Mouse (Mus musculus): ENCODE results near the gene Neurod4. TPM values are rescaled to one million over a fixed set of nuclear protein-coding genes. Genes with fewer than 3 reads are reported as not detected.

The Neurod4 gene
- total RNA-seq, 2 experiments from 2014 or later, result 0.27 to 0.30 TPM

DNA sequence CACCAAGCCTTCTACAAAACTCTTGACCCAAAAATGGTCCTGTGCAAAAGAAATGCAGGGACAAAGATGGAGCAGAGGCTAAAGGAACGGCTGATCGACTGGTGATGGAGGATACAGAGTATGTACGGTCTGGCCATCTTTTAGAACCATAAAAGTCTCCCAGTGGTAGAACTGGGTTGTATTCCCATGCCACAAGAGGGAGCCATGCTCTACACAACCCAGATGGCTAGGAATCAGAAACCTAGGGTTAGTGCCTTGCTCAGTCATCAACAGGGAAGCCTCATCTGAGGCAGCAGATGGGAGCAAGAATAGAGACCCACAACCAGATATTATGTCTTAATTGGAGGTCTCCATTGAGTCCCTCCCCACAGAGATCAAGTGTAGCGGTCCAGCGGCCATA is 50.5 kb downstream of the Neurod4 start:
- no peak overlapping the region for H3K27ac ChIP-seq
- H3K4me3 ChIP-seq, result no peak overlapping the region
- intact Hi-C loops (cut with DNase I), result no loop called here
- peak; percentile 27; the same call in 1 of the 2 replicates for TF ChIP-seq CTCF (IDR thresholded peaks at IDR 0.05)
- DNase-seq (ENCODE audit: extremely low spot score in 1 of 2, low spot score in 2 of 2), result no peak

DNA sequence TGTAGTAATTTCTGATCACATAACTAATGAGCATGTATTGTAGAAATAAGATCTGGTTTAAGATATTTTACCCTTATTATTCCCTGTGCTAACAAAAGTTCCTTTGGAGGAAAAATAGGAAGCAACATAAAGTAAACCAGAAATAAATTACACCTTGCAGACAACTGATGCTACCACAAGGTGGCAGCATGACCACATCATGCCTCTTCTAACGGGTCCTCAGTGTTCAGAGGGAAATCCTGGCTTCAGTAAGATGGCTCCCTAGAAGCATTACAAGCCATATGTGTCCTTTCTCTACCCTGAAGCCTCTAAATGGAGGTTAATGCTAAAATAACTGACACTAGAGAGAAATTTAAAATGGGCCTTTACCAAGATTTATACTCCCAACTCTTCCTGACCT is 51.8 kb downstream of the Neurod4 start:
- no peak overlapping the region for H3K27ac ChIP-seq
- TF ChIP-seq CTCF (IDR thresholded peaks at IDR 0.05), result peak; percentile 93
- intact Hi-C loops (cut with DNase I), result loop anchor here (1.0 kb wide), 1 partner anchor 70 kb away; no protein-coding TSS in a partner anchor
- peak; percentile 38 to 42 for DNase-seq (ENCODE audit: extremely low spot score in 1 of 2, low spot score in 2 of 2)
- H3K4me3 ChIP-seq, result no peak overlapping the region

DNA sequence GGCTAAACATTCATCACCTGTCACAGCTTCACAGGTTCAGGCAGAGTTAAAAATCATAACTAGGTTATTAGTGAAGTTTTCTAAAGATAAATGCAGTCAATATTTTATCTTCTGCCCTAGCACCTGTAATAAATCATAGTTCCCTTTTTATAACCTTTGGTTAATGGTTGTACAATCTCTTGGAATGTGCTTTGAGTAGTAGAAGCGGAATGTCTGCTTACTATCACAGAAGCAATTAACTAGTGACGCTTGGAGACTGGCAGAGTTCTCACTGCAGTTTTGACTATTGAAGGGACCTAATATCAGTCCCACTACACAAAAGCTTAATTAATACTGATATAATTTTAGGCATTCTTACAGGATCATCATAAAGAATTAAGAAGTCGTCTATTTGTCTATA is 55.0 kb downstream of the Neurod4 start:
- Histone ChIP-seq H3K4me3 (no peak overlapping the region), H3K27ac (no peak overlapping the region)
- TF ChIP-seq CTCF (IDR thresholded peaks at IDR 0.05), result no peak
- DNase-seq (ENCODE audit: extremely low spot score in 1 of 2, low spot score in 2 of 2), result no peak
- intact Hi-C loops (cut with DNase I), result no loop called here

Other genes starting within 250 kb of the Neurod4 start
- not detected for gene Olfr821, start 249.9 kb downstream of the Neurod4 start, total RNA-seq (2021)
- gene Olfr822, start 209.0 kb downstream of the Neurod4 start, total RNA-seq (2021), result not detected
- gene Olfr823, start 164.9 kb downstream of the Neurod4 start, total RNA-seq (2021), result not detected
- not detected for gene Olfr824, start 150.2 kb downstream of the Neurod4 start, total RNA-seq (2021)
- gene Olfr825, start 113.5 kb downstream of the Neurod4 start, total RNA-seq (2021), result not detected
- not detected for gene Olfr826, start 96.1 kb downstream of the Neurod4 start, total RNA-seq (2021)
- not detected for gene Olfr827, start 65.8 kb downstream of the Neurod4 start, total RNA-seq (2021)
- gene Tespa1, start 42.6 kb upstream of the Neurod4 start, total RNA-seq (2021), result 1 to 10 TPM in 1 of 2 experiments, under 1 TPM in 1; 0.96 to 2.2 TPM
- gene Vmn2r84, start 114.1 kb upstream of the Neurod4 start, total RNA-seq (2021), result under 1 TPM; 0.42 to 0.43 TPM
- 1 to 10 TPM in 1 of 2 experiments, under 1 TPM in 1; 0.97 to 1.1 TPM for gene Vmn2r85, start 149.5 kb upstream of the Neurod4 start, total RNA-seq (2021)
- under 1 TPM; 0.27 to 0.30 TPM for gene Vmn2r86, start 175.8 kb upstream of the Neurod4 start, total RNA-seq (2021)
- gene Vmn2r87, start 217.2 kb upstream of the Neurod4 start, total RNA-seq (2021), result 1 to 10 TPM; 1.4 to 1.6 TPM